Mouse (Mus musculus) heart, adult 9 months (tissue): ENCODE measurements around the gene Acbd5.
"Not testable (repeated sequence)": the region's sequence is repeated elsewhere in the genome, so short reads cannot be mapped to it uniquely, and the experiment has no call there.

ENCODE experiments used
- DNase-seq, 2 experiments: peaks; one replicate each; pipeline ENCODE4 v3.0.0; 2022; ENCODE audit warnings: low spot score in 2 of 2

Gene Acbd5

GRCm38 (mm10) chr2:23067552-23068369, at the start of gene Acbd5:
Gene Acbd5, plus strand, starts transcription at chr2:23068167.
- DNase-seq, result peak; percentile 96

GRCm38 (mm10) chr2:23019170-23019569, 48.8 kb upstream of the Acbd5 start:
- DNase-seq, result no peak

- DNase-seq, result no peak
Measured at GRCm38 (mm10) chr2:23021320-23021719, 46.6 kb upstream of the Acbd5 start.

GRCm38 (mm10) chr2:23021721-23022120, 46.2 kb upstream of the Acbd5 start:
- peak; percentile 46 to 62 for DNase-seq

GRCm38 (mm10) chr2:23023023-23023422, 44.9 kb upstream of the Acbd5 start:
- no peak for DNase-seq

- DNase-seq, result no peak
Measured at GRCm38 (mm10) chr2:23023714-23024282, 44.2 kb upstream of the Acbd5 start.

- DNase-seq, result no peak
Measured at GRCm38 (mm10) chr2:23026379-23026778, 41.6 kb upstream of the Acbd5 start.

GRCm38 (mm10) chr2:23028826-23029225, 39.1 kb upstream of the Acbd5 start:
- no peak for DNase-seq

GRCm38 (mm10) chr2:23030631-23031030, 37.3 kb upstream of the Acbd5 start:
- DNase-seq, result no peak

GRCm38 (mm10) chr2:23034692-23035435, 33.1 kb upstream of the Acbd5 start:
- peak; percentile 48 to 49 for DNase-seq

GRCm38 (mm10) chr2:23035467-23035866, 32.5 kb upstream of the Acbd5 start:
- no peak for DNase-seq

GRCm38 (mm10) chr2:23039082-23040000, 28.6 kb upstream of the Acbd5 start:
- peak; percentile 42 to 61 for DNase-seq

- peak; percentile 95 for DNase-seq
Measured at GRCm38 (mm10) chr2:23040001-23040646, 27.8 kb upstream of the Acbd5 start, which contains the start of gene Abi1. Gene Abi1, minus strand, starts transcription at chr2:23040241.

GRCm38 (mm10) chr2:23040690-23041089, 27.3 kb upstream of the Acbd5 start:
- DNase-seq, result not testable (repeated sequence)

- no peak for DNase-seq
Measured at GRCm38 (mm10) chr2:23041457-23041856, 26.5 kb upstream of the Acbd5 start.

- DNase-seq, result no peak
Measured at GRCm38 (mm10) chr2:23042189-23042588, 25.8 kb upstream of the Acbd5 start.

GRCm38 (mm10) chr2:23045703-23046102, 22.3 kb upstream of the Acbd5 start:
- no peak for DNase-seq

GRCm38 (mm10) chr2:23048006-23048405, 20.0 kb upstream of the Acbd5 start:
- DNase-seq, result no peak

GRCm38 (mm10) chr2:23051890-23052289, 16.1 kb upstream of the Acbd5 start:
- DNase-seq, result no peak

GRCm38 (mm10) chr2:23052523-23052922, 15.4 kb upstream of the Acbd5 start:
- peak; percentile 32 to 47 for DNase-seq

GRCm38 (mm10) chr2:23068370-23068737, 387 bp downstream of the Acbd5 start:
- no peak for DNase-seq
